Mouse (Mus musculus): Measurements from ENCODE around the gene C1qb.
A peak's percentile ranks its signal among the peaks of the same experiment; 100 is the strongest.

Gene C1qb

GRCm38 (mm10) chr4:136893691-136894543 is 7.9 kb upstream of the C1qb start:
- peak; percentile 57 for DNase-seq (ENCODE audit: low read depth)

- DNase-seq (ENCODE audit: low read depth): no peak
Measured at GRCm38 (mm10) chr4:136892811-136893210, 6.8 kb upstream of the C1qb start, which contains the start of gene C1qc. TSS of gene C1qc (minus strand) at chr4:136893065.

- no peak for DNase-seq (ENCODE audit: low read depth)
Measured at GRCm38 (mm10) chr4:136892371-136892770, 6.4 kb upstream of the C1qb start.

GRCm38 (mm10) chr4:136891115-136891514 is 5.1 kb upstream of the C1qb start:
- no peak for DNase-seq (ENCODE audit: low read depth)

GRCm38 (mm10) chr4:136889981-136890380 is 4.0 kb upstream of the C1qb start:
- DNase-seq (ENCODE audit: low read depth): no peak

GRCm38 (mm10) chr4:136887714-136888113 is 1.7 kb upstream of the C1qb start:
- DNase-seq (ENCODE audit: low read depth): no peak

- DNase-seq (ENCODE audit: low read depth): peak; percentile 49
Measured at GRCm38 (mm10) chr4:136878601-136879000, 7.4 kb downstream of the C1qb start.

- DNase-seq (ENCODE audit: low read depth): no peak
Measured at GRCm38 (mm10) chr4:136878171-136878570, 7.8 kb downstream of the C1qb start.

GRCm38 (mm10) chr4:136876971-136877370 is 9.0 kb downstream of the C1qb start:
- peak; percentile 68 for DNase-seq (ENCODE audit: low read depth)

- no peak for DNase-seq (ENCODE audit: low read depth)
Measured at GRCm38 (mm10) chr4:136875012-136875411, 11.0 kb downstream of the C1qb start.

- no peak for DNase-seq (ENCODE audit: low read depth)
Measured at GRCm38 (mm10) chr4:136868371-136868770, 17.6 kb downstream of the C1qb start.

- no peak for DNase-seq (ENCODE audit: low read depth)
Measured at GRCm38 (mm10) chr4:136867690-136868345, 18.2 kb downstream of the C1qb start.

GRCm38 (mm10) chr4:136865531-136865930 is 20.5 kb downstream of the C1qb start:
- DNase-seq (ENCODE audit: low read depth): no peak

- no peak for DNase-seq (ENCODE audit: low read depth)
Measured at GRCm38 (mm10) chr4:136864751-136865470, 21.1 kb downstream of the C1qb start.

- DNase-seq (ENCODE audit: low read depth): no peak
Measured at GRCm38 (mm10) chr4:136863517-136863916, 22.5 kb downstream of the C1qb start.

- no peak for DNase-seq (ENCODE audit: low read depth)
Measured at GRCm38 (mm10) chr4:136862411-136862810, 23.6 kb downstream of the C1qb start.

- DNase-seq (ENCODE audit: low read depth): no peak
Measured at GRCm38 (mm10) chr4:136861806-136862205, 24.2 kb downstream of the C1qb start.

- no peak for DNase-seq (ENCODE audit: low read depth)
Measured at GRCm38 (mm10) chr4:136860022-136860421, 26.0 kb downstream of the C1qb start.

GRCm38 (mm10) chr4:136855081-136855480 is 30.9 kb downstream of the C1qb start:
- DNase-seq (ENCODE audit: low read depth): peak; percentile 22

GRCm38 (mm10) chr4:136852989-136853388 is 33.0 kb downstream of the C1qb start:
- no peak for DNase-seq (ENCODE audit: low read depth)

GRCm38 (mm10) chr4:136852119-136852518 is 33.9 kb downstream of the C1qb start:
- DNase-seq (ENCODE audit: low read depth): no peak

- DNase-seq (ENCODE audit: low read depth): no peak
Measured at GRCm38 (mm10) chr4:136848565-136848964, 37.4 kb downstream of the C1qb start.

GRCm38 (mm10) chr4:136847166-136847565 is 38.8 kb downstream of the C1qb start:
- DNase-seq (ENCODE audit: low read depth): no peak

All from NIH3T3 (cell line).